Mouse (Mus musculus) embryonic facial prominence, embryonic 10.5 days (tissue): ENCODE data around the gene Lrrc74b. TPM values are rescaled to one million over a fixed set of nuclear protein-coding genes. Genes with fewer than 3 reads are reported as not detected.
"Not testable (repeated sequence)": the region's sequence is repeated elsewhere in the genome, so short reads cannot be mapped to it uniquely, and the experiment has no call there.

Source experiments
- DNase-seq: peaks from one replicate; pipeline ENCODE4 v3.0.0-alpha.2; 2017; ENCODE audit warnings: low spot score
- H3K27ac ChIP-seq: fragments of 300-500 bp; sonication (generic); replicated peaks from 2 replicates; pipeline ENCODE4 v1.5.1; 2016; ENCODE audit warnings: mild to moderate bottlenecking
- H3K27me3 ChIP-seq: fragments of 300-500 bp; sonication (generic); replicated peaks from 2 replicates; pipeline ENCODE4 v1.6.1; 2016; ENCODE audit warnings: low read depth, mild to moderate bottlenecking; ENCODE audit not compliant: poor library complexity, severe bottlenecking
- H3K36me3 ChIP-seq: fragments of 300-500 bp; sonication (generic); replicated peaks from 2 replicates; pipeline ENCODE4 v1.6.1; 2016; ENCODE audit warnings: mild to moderate bottlenecking, moderate library complexity
- H3K4me1 ChIP-seq: fragments of 300-500 bp; sonication (generic); 2 replicates; pipeline ENCODE4 v1.6.1; 2016
- H3K4me3 ChIP-seq: fragments of 300-500 bp; sonication (generic); 2 replicates; pipeline ENCODE4 v1.5.1; 2016; ENCODE audit warnings: mild to moderate bottlenecking, moderate library complexity
- H3K9me3 ChIP-seq: fragments of 300-500 bp; sonication (generic); 2 replicates; pipeline ENCODE4 v1.6.1; 2016; ENCODE audit warnings: mild to moderate bottlenecking
- WGBS: fragments of 180-500 bp; shearing (Covaris S2); methylation state at CpG from one replicate; pipeline ENCODE4 v1.1.7; 2016; 5-methylcytosine and 5-hydroxymethylcytosine counted together
- polyA plus RNA-seq: library from polyadenylated mRNA; unstranded; fragments of >200 nt; fragmentation: Nextera tagmentation; extraction: Ambion mirVana; gene quantifications from 2 replicates; pipeline ENCODE4 v1.2.1, GENCODE M21; 2016

Lrrc74b gene
- polyA plus RNA-seq, 1 experiment from 2014 or later: 0.10 TPM

DNA sequence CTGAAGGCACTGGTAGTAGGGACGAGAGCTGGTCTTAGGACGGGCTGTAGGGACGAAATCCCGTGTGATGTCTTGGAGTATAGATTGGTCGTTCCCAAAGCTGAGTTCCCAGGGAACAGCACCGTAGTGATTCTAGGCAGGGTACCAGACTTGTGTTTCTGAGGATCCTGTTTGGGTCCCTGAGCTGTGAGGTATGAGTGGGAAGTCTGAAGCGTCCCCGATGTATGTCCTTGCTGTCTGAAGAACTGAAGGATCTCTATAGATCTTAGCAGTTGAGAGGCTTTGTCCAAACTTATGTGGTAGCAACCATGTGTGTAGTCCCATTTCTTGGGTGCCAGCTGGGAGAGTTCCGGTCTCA, 51.8 kb downstream of the Lrrc74b start:
- no peaks in the 10 kb centered on the region for H3K27me3 ChIP-seq
- 12% methylated on average over 9 of the region's 9 CpGs for WGBS
- H3K9me3 ChIP-seq: no peaks in the 10 kb centered on the region
- H3K36me3 ChIP-seq: peaks cover 36% of the 10 kb centered on the region
- DNase-seq: no peak
- H3K4me1 ChIP-seq: peaks cover 16% of the 10 kb centered on the region
- H3K4me3 ChIP-seq: peak overlapping the region; percentile 77
- peak overlapping the region; percentile 88 for H3K27ac ChIP-seq

DNA sequence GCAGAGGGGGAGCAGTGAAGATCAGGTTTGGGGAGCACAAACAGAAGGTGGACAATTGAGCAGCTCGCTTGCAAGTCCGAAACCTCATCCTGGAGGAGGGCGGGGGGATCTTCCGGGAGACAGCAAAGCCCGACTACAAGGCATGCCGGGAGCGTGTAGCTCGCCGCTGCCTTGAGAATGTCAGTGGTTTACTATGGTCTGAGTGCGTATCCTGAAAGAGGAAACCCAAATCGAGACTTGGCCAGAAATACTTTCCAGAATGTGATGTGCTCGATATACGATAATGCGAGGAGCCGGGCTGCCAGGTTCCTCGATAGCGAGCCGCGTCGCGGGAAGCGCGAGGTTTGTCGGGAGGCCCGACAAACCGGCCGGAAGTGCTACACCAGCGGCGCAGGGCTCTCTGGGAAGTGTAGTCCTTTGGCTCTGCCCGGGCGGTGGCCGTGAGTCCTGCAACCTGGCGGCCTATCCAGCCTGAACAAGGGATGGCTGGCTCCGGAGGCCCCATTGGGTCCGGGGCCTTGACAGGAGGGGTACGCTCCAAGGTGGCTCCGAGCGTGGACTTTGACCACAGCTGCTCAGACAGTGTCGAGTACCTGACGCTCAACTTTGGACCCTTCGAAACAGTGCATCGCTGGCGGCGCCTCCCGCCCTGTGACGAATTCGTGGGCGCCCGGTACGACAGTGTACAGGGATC, 52.4 kb downstream of the Lrrc74b start, which contains the start of gene Lztr1:
Gene Lztr1, plus strand, starts transcription at position 143 of the 694 bp plus-strand sequence.
- Histone ChIP-seq H3K36me3 (peaks cover 31% of the 10 kb centered on the region), H3K4me1 (peaks cover 16% of the 10 kb centered on the region), H3K27me3 (no peaks in the 10 kb centered on the region), H3K4me3 (peak within 1 kb of the TSS; percentile 77), H3K27ac (peak within 1 kb of the TSS; percentile 88), H3K9me3 (no peaks in the 10 kb centered on the region)
- under 1% methylated on average over 50 of the region's 50 CpGs for WGBS
- DNase-seq: peak; percentile 92

DNA sequence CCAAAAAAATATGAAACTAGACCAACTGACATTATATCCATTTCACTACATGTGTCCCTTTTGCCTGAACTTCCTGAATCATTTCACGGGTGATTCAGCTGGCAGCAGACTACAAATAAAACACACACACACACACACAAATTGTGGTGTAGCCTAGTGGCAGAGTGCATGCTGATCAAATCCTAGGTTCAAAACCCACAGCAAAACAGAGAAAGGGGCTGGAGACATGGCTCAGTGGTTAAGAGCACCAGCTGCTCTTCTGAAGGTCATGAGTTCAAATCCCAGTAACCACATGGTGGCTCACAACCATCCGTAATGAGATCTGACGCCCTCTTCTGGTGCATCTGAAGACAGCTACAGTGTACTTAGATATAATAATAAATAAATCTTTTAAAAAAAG, 53.0 kb downstream of the Lrrc74b start:
- H3K27me3 ChIP-seq, H3K9me3 ChIP-seq, DNase-seq: not testable (repeated sequence)
- H3K4me1 ChIP-seq: peaks cover 16% of the 10 kb centered on the region
- peak overlapping the region; percentile 77 for H3K4me3 ChIP-seq
- WGBS: 31% methylated on average over 3 of the region's 3 CpGs
- H3K27ac ChIP-seq: peak overlapping the region; percentile 88
- peaks cover 24% of the 10 kb centered on the region for H3K36me3 ChIP-seq

DNA sequence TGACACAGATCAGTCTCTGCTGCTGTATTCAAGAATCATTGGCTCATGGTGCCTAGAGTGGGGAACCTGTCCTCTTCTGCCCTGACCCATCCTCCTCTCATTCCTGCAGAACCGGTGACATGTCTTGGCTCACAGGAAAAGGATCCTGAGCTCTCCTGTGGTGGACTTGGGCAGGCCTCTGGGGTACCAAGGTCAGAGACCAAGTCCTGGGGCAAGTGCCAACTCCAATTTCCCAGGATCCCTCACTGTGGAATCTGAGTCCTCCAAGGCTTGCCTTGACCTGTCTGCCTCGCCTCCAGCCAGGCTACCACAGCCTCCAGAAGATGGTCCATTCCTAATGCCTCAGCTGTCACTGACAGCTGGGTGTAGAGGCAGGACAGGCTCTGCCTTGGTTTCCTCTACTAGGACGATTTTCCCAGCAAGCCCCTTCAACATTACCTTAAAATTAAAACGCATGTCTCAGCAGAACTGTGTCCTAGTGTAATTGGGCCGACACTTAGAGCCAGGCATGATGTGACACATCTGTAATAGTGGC, 54.0 kb downstream of the Lrrc74b start:
- peaks cover 16% of the 10 kb centered on the region for H3K4me1 ChIP-seq
- WGBS: 83% methylated on average over 5 of the region's 5 CpGs
- H3K9me3 ChIP-seq: no peaks in the 10 kb centered on the region
- no peaks in the 10 kb centered on the region for H3K27me3 ChIP-seq
- no peak for DNase-seq
- H3K27ac ChIP-seq: no peak overlapping the region
- peaks cover 15% of the 10 kb centered on the region for H3K36me3 ChIP-seq
- no peak overlapping the region for H3K4me3 ChIP-seq

DNA sequence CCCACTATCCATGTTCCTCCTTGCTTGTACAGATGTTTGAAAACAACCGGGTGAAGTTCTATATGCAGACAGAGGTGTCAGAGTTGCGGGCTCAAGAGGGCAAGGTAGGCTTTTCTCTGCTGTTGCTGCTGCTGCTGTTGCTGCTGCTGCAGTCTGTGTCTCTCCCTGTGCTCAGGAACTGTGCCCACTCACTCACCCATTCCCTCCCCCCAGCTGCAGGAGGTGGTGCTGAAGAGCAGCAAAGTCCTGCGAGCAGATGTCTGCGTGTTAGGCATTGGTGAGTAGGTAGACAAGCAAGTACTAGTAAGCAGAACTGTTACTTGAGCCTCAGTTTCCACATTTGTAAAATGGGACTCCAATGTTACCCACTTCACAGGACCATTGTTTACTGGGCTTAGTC, 58.4 kb downstream of the Lrrc74b start:
- no peak overlapping the region for H3K4me3 ChIP-seq
- H3K27ac ChIP-seq: no peak overlapping the region
- 88% methylated on average over 4 of the region's 4 CpGs for WGBS
- H3K4me1 ChIP-seq: peaks cover 7% of the 10 kb centered on the region
- no peaks in the 10 kb centered on the region for H3K27me3 ChIP-seq
- H3K36me3 ChIP-seq: no peaks in the 10 kb centered on the region
- no peaks in the 10 kb centered on the region for H3K9me3 ChIP-seq
- no peak for DNase-seq

DNA sequence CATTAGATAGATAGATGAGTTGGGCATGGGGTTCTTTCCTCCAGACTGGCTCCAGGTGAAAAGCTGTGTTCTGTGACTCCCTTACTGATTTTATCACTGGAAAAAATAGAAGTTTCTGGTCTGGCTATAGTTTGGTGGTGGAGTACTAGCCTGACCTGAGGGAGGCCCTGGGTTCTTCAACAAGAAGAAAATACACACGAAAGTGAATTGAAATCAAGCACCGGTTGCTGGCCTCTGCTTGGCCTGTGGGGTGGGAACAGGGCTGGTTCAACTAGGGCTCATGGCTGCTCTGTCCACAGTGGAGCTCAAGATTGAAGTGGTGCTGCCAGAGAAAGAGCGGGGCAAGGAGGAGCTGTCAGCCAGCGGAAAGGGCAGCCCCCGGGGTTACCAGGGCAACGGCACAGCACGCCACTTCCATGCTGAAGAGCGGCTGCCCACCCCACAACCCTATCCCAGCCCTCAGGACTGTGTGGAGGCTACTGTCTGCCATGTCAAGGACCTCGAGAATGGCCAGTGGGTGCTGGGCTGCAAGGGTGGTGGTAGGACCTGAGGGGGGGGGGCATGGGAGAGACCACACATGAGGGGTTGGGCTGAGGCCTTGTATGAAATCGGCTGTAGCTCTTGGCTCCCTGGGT, 61.7 kb downstream of the Lrrc74b start:
- DNase-seq: peak; percentile 51
- Histone ChIP-seq H3K27me3 (no peaks in the 10 kb centered on the region), H3K9me3 (no peaks in the 10 kb centered on the region), H3K36me3 (no peaks in the 10 kb centered on the region), H3K27ac (peak overlapping the region; percentile 30; the same call in 1 of the 2 replicates), H3K4me3 (peak overlapping the region; percentile 8; the same call in 1 of the 2 replicates), H3K4me1 (peaks cover 14% of the 10 kb centered on the region)
- WGBS: 28% methylated on average over 10 of the region's 10 CpGs

DNA sequence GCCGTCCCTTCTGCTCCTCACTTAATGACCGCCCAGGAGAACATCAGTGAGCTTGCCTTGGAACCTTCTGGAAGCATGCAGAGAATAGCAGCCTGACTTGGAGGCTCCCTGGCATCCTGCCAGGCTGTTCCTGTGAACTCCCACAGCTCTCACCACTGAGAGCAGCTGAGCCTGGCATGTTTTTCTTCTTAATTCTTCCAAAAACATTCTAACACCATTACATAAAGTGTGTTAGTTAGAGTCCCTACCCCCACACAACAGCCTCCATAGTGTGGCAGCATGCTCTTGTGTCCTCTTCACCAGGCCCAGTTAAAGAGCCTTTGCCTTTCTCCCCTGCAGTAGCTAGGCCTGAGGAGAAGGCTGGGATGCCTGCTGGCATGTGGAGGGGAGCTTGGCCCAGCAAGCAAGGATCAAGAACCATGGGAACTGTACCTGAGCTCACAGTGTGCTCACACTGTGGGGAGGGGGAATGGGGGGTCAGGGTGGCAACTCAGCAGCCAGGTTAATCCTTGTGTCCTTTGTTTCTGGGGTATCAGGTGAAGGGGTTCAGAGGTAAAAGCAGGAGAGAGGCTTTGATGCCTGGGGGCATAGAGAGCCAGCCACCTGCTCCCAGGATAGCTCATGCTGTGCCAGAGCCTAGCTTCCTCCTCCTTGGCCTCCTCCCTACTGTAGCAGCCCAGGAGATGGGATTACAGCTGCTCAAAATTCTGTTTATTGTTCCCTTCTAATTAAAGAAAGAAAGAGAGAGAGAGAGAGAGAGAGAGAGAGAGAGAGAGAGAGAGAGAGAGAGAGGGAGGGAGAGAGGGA, 64.3 kb downstream of the Lrrc74b start:
- Histone ChIP-seq H3K27me3 (peaks cover 5% of the 10 kb centered on the region), H3K4me3 (no peak overlapping the region), H3K36me3 (no peaks in the 10 kb centered on the region), H3K27ac (no peak overlapping the region; the same call in 1 of the 2 replicates), H3K9me3 (no peaks in the 10 kb centered on the region), H3K4me1 (peaks cover 14% of the 10 kb centered on the region)
- no peak for DNase-seq
- WGBS: 67% methylated on average over 2 of the region's 2 CpGs

Other genes with a start within 250 kb of the Lrrc74b start
- 0.19 and 0.21 TPM in 2 replicates for gene Serpind1, start 229.9 kb downstream of the Lrrc74b start, polyA plus RNA-seq
- 9.8 and 11.2 TPM in 2 replicates for gene Snap29, start 155.3 kb downstream of the Lrrc74b start, polyA plus RNA-seq
- 38.0 and 39.0 TPM in 2 replicates for gene Pi4ka, start 154.9 kb downstream of the Lrrc74b start, polyA plus RNA-seq
- gene Crkl, start 109.3 kb downstream of the Lrrc74b start, polyA plus RNA-seq: 70.9 and 73.3 TPM in 2 replicates
- gene Aifm3, start 71.6 kb downstream of the Lrrc74b start, polyA plus RNA-seq: 0.75 and 1.1 TPM in 2 replicates
- 84.2 and 87.5 TPM in 2 replicates for gene Lztr1, start 52.6 kb downstream of the Lrrc74b start, polyA plus RNA-seq
- gene Thap7, start 30.1 kb downstream of the Lrrc74b start, polyA plus RNA-seq: 49.4 and 52.2 TPM in 2 replicates
- 0.21 and 0.24 TPM in 2 replicates for gene P2rx6, start 638 bp upstream of the Lrrc74b start, polyA plus RNA-seq
- gene Slc7a4, start 22.0 kb upstream of the Lrrc74b start, polyA plus RNA-seq: 1.5 and 1.6 TPM in 2 replicates
- 66.7 and 68.7 TPM in 2 replicates for gene Smpd4, start 58.1 kb upstream of the Lrrc74b start, polyA plus RNA-seq
- 5.3 and 6.6 TPM in 2 replicates for gene Ccdc74a, start 85.2 kb upstream of the Lrrc74b start, polyA plus RNA-seq
- gene Med15, start 171.6 kb upstream of the Lrrc74b start, polyA plus RNA-seq: 50.3 and 50.5 TPM in 2 replicates
- gene Klhl22, start 198.4 kb upstream of the Lrrc74b start, polyA plus RNA-seq: 64.9 and 72.8 TPM in 2 replicates
- gene Scarf2, start 236.0 kb upstream of the Lrrc74b start, polyA plus RNA-seq: 9.3 and 10.5 TPM in 2 replicates